Comparison of ENCODE assay signal across 26 mouse cellular contexts in the genomic region with DNA sequence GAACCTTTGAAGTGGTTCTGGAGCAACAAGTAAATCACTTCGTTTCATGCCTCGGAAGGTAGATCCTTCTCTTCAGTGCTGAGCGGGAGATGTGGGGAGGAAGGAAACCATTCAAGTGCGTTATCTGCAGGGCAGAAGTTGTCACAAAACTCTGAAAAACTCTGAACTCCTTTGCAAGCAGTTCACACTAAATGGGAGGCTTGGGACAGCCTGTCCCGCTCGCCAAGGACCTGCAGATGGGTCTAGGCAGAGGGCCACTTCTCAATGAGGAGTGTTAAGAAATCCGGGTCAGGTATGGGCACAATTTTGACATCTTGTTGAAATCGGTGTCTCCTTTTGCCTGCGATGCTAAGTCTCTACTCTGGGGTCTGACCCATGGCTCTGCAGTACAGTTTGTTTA. TPM values are rescaled to one million over a fixed set of nuclear protein-coding genes. Genes with fewer than 3 reads are reported as not detected.
DNase-seq lines count a peak whose midpoint lies in the region; ATAC-seq and TF ChIP-seq lines count a peak whose summit lies in the region.
"Had no signal": no experiment of that assay in that cellular context is flagged by ENCODE, and none has a peak within 500 bp of the region (broad histone marks: within the 10 kb centered on the region; RNA-seq: fewer than 3 reads in every experiment).

No protein-coding gene starts in this region.

- no peaks in the 10 kb centered on the region for H3K9me3 ChIP-seq in heart, embryonic 13.5 days
- no peaks in the 10 kb centered on the region for H3K9me3 ChIP-seq in kidney, postnatal 0 days (replicated peaks; ENCODE audit: low read length)
- H3K9me3 ChIP-seq in lung, postnatal 0 days (ENCODE audit: low read length), result no peaks in the 10 kb centered on the region
- H3K9me3 ChIP-seq in stomach, embryonic 16.5 days (replicated peaks; ENCODE audit: control insufficient read depth, low read length), result no peaks in the 10 kb centered on the region
- H3K9me3 ChIP-seq: liver, embryonic 15.5 days had no signal

- H3K36me3 ChIP-seq in heart, embryonic 13.5 days, result no peaks in the 10 kb centered on the region
- H3K36me3 ChIP-seq in kidney, postnatal 0 days (ENCODE audit: insufficient read depth, low read length), result no peaks in the 10 kb centered on the region
- no peaks in the 10 kb centered on the region for H3K36me3 ChIP-seq in lung, postnatal 0 days (ENCODE audit: insufficient read depth, low read length)
- no peaks in the 10 kb centered on the region for H3K36me3 ChIP-seq in stomach, embryonic 16.5 days (ENCODE audit: control insufficient read depth, insufficient read depth, low read length)
- H3K36me3 ChIP-seq: liver, embryonic 15.5 days had no signal

- H3K4me2 ChIP-seq in heart, embryonic 13.5 days, result no peak overlapping the region
- H3K4me2 ChIP-seq in kidney, postnatal 0 days (ENCODE audit: low read length), result no peak overlapping the region
- H3K4me2 ChIP-seq in lung, postnatal 0 days (replicated peaks; ENCODE audit: low read depth, low read length), result no peak overlapping the region
- H3K4me2 ChIP-seq in stomach, embryonic 16.5 days (ENCODE audit: low read depth, low read length), result no peak overlapping the region
- H3K4me2 ChIP-seq: liver, embryonic 15.5 days had no signal

- 0 out of 2 replicates have a peak, but pooled peaks cover 8% of the 10 kb centered on the region for H3K27me3 ChIP-seq in heart, embryonic 13.5 days (replicated peaks)
- no peaks in the 10 kb centered on the region for H3K27me3 ChIP-seq in kidney, postnatal 0 days (ENCODE audit: insufficient read depth, low read length)
- H3K27me3 ChIP-seq in lung, postnatal 0 days (replicated peaks; ENCODE audit: insufficient read depth, low read length), result no peaks in the 10 kb centered on the region
- no peaks in the 10 kb centered on the region for H3K27me3 ChIP-seq in stomach, embryonic 16.5 days (ENCODE audit: control insufficient read depth, insufficient read depth, low read length)

- no peak for ATAC-seq in heart, embryonic 13.5 days (ENCODE audit: extremely low read depth, insufficient number of reproducible peaks, low FRiP score, low TSS enrichment)
- no peak for ATAC-seq in kidney, postnatal 0 days (replicated peaks; ENCODE audit: low FRiP score, low read depth)
- ATAC-seq in lung, postnatal 0 days, result no peak
- ATAC-seq in stomach, embryonic 16.5 days (ENCODE audit: insufficient read depth, low FRiP score), result no peak
- ATAC-seq: activated CD4-positive, CD25-positive, alpha-beta regulatory T cell, adult 4 months; forebrain, embryonic 14.5 days; hindbrain, postnatal 0 days; midbrain, embryonic 16.5 days; Patski had no signal

- no peak for DNase-seq in heart, postnatal 36 days
- DNase-seq in kidney, postnatal 0 days (ENCODE audit: low spot score), result no peak
- DNase-seq in kidney, postnatal 14 days, result no peak
- DNase-seq in lung, postnatal 0 days (ENCODE audit: low spot score), result no peak
- DNase-seq in lung, adult 2 months, result no peak
- DNase-seq in left cerebral cortex, adult 2 months (ENCODE audit: extremely low spot score in 1 of 2, low spot score in 2 of 2), result no peak
- DNase-seq: adrenal gland, postnatal 14 days; cerebellum, adult 11-12 months; cerebellum, postnatal 25 days; layer of hippocampus, postnatal 36 days; left cerebral cortex, postnatal 4 days; right cerebral cortex, adult 18-20 months; thymus, postnatal 4 days had no signal

- no peak for TF ChIP-seq CTCF in kidney, postnatal 0 days (IDR thresholded peaks at IDR 0.05; ENCODE audit: low read depth)
- TF ChIP-seq CTCF in lung, postnatal 0 days (IDR thresholded peaks at IDR 0.05), result no peak
- TF ChIP-seq CTCF in lung, adult 2 months (IDR thresholded peaks at IDR 0.05; ENCODE audit: insufficient read depth, low read length), result no peak
- TF ChIP-seq CTCF in left cerebral cortex, adult 2 months (IDR thresholded peaks at IDR 0.05), result no peak

- peaks cover 22% of the 10 kb centered on the region for H3K4me1 ChIP-seq in heart, embryonic 13.5 days
- H3K4me1 ChIP-seq in kidney, postnatal 0 days (replicated peaks; ENCODE audit: insufficient read depth, low read length), result peaks cover 17% of the 10 kb centered on the region
- H3K4me1 ChIP-seq in lung, postnatal 0 days (ENCODE audit: insufficient read depth, low read depth, low read length), result no peaks in the 10 kb centered on the region; the same call in none of the 2 replicates
- H3K4me1 ChIP-seq in lung, adult 2 months (ENCODE audit: control insufficient read depth, insufficient read depth, low read length), result no peaks in the 10 kb centered on the region; the same call in none of the 2 replicates
- peaks cover 5% of the 10 kb centered on the region for H3K4me1 ChIP-seq in stomach, embryonic 16.5 days (ENCODE audit: control insufficient read depth, insufficient read depth, low read length)

- no peak for TF ChIP-seq EP300 in lung, postnatal 0 days (IDR thresholded peaks at IDR 0.05)

- no peak for TF ChIP-seq POLR2A in lung, adult 2 months (IDR thresholded peaks at IDR 0.05; ENCODE audit: borderline replicate concordance, extremely low read depth, low read depth, low read length)

- H3K9ac ChIP-seq in heart, embryonic 13.5 days, result no peak overlapping the region
- no peak overlapping the region for H3K9ac ChIP-seq in kidney, postnatal 0 days (ENCODE audit: low read depth, low read length)
- H3K9ac ChIP-seq in lung, postnatal 0 days (replicated peaks; ENCODE audit: low read depth), result no peak overlapping the region
- no peak overlapping the region for H3K9ac ChIP-seq in stomach, embryonic 16.5 days (ENCODE audit: low read length)
- H3K9ac ChIP-seq: liver, embryonic 15.5 days had no signal

- WGBS in heart, embryonic 13.5 days, result 46% methylated on average over 9 of the region's 9 CpGs
- 38% methylated on average over 9 of the region's 9 CpGs for WGBS in kidney, postnatal 0 days
- WGBS in lung, postnatal 0 days, result 32% methylated on average over 9 of the region's 9 CpGs
- 62% methylated on average over 9 of the region's 9 CpGs for WGBS in lung, adult 2 months
- 60% methylated on average over 9 of the region's 9 CpGs for WGBS in stomach, embryonic 16.5 days

- no peak overlapping the region for H3K4me3 ChIP-seq in heart, embryonic 13.5 days
- no peak overlapping the region for H3K4me3 ChIP-seq in kidney, postnatal 0 days (replicated peaks; ENCODE audit: low read depth, low read length)
- H3K4me3 ChIP-seq in lung, postnatal 0 days (ENCODE audit: low read depth, low read length), result no peak overlapping the region
- no peak overlapping the region for H3K4me3 ChIP-seq in lung, adult 2 months (replicated peaks; ENCODE audit: extremely low read depth, low read depth, low read length)
- H3K4me3 ChIP-seq in stomach, embryonic 16.5 days (replicated peaks; ENCODE audit: low read length), result no peak overlapping the region
- no peak overlapping the region for H3K4me3 ChIP-seq in left cerebral cortex, adult 2 months
- H3K4me3 ChIP-seq: liver, embryonic 15.5 days had no signal

- H3K27ac ChIP-seq in heart, embryonic 13.5 days (replicated peaks), result 0 out of 2 replicates have a peak overlapping the region, but pooled peaks have one; percentile 3
- peak overlapping the region; percentile 95 for H3K27ac ChIP-seq in kidney, postnatal 0 days
- H3K27ac ChIP-seq in lung, postnatal 0 days (ENCODE audit: low read length), result peak overlapping the region; percentile 85
- peak overlapping the region; percentile 34; the same call in 1 of the 2 replicates for H3K27ac ChIP-seq in stomach, embryonic 16.5 days (ENCODE audit: low read length)
- no peak overlapping the region for H3K27ac ChIP-seq in left cerebral cortex, adult 2 months
- H3K27ac ChIP-seq: hindbrain, postnatal 0 days; liver, embryonic 15.5 days had no signal

- intact Hi-C loops in heart, postnatal 36 days (cut with DNase I), result loop anchor here (2.0 to 10.0 kb wide), 8 partner anchors 25 to 1293 kb away; partner anchors contain the start of gene Nr2f2
- intact Hi-C loops in left cerebral cortex, adult 2 months (cut with DNase I), result no loop called here

RNA-seq across cellular contexts. Expression of gene Gm10295, which starts 58.6 kb away (rescaled TPM):
- not detected in 2 replicates for polyA plus RNA-seq in heart, embryonic 13.5 days (2015; fragmentation: Nextera tagmentation; extraction: Ambion mirVana)
- not detected for total RNA-seq in heart, postnatal 36 days (2021)
- not detected in 2 replicates for polyA plus RNA-seq in kidney, postnatal 0 days (2015; fragmentation: Nextera tagmentation; extraction: Ambion mirVana)
- not detected in 2 replicates for polyA plus RNA-seq in lung, postnatal 0 days (2015; fragmentation: Nextera tagmentation; extraction: Ambion mirVana)
- polyA plus RNA-seq in lung, adult 2 months (2012; rRNA removed), result not detected in 2 replicates
- polyA plus RNA-seq in stomach, embryonic 16.5 days (2015; fragmentation: Nextera tagmentation; extraction: Ambion mirVana), result not detected in 2 replicates
- total RNA-seq in left cerebral cortex, adult 2 months (2021), result not detected
- total RNA-seq: adrenal gland, postnatal 14 days; hindbrain, postnatal 0 days; layer of hippocampus, adult 18-20 months; layer of hippocampus, postnatal 36 days; left cerebral cortex, postnatal 4 days; megakaryocyte, adult 5-6 weeks had no signal
- polyA plus RNA-seq: activated CD4-positive, CD25-positive, alpha-beta regulatory T cell, adult 4 months; forebrain, embryonic 14.5 days; gonadal fat pad, adult 2 months; heart, postnatal 0 days; hindbrain, postnatal 0 days; liver, embryonic 15.5 days; midbrain, embryonic 16.5 days; Patski; small intestine, adult 2 months had no signal
